Mouse (Mus musculus): ENCODE results near the gene Pde6c. TPM values are rescaled to one million over a fixed set of nuclear protein-coding genes. Genes with fewer than 3 reads are reported as not detected.

Gene Pde6c
- polyA plus RNA-seq, 1 experiment from 2014 or later = 0.27 TPM

Other genes with a start within 250 kb of the Pde6c start
- gene Myof, start 89.2 kb upstream of the Pde6c start, polyA plus RNA-seq (2014; fragmentation: Nextera tagmentation; extraction: Ambion mirVana) = 22.7 and 25.1 TPM in 2 replicates
- 28.5 and 33.3 TPM in 2 replicates for gene Cep55, start 77.8 kb upstream of the Pde6c start, polyA plus RNA-seq (2014; fragmentation: Nextera tagmentation; extraction: Ambion mirVana)
- gene Ffar4, start 35.7 kb upstream of the Pde6c start, polyA plus RNA-seq (2014; fragmentation: Nextera tagmentation; extraction: Ambion mirVana) = 4.3 and 6.2 TPM in 2 replicates
- gene Rbp4, start 7.5 kb upstream of the Pde6c start, polyA plus RNA-seq (2014; fragmentation: Nextera tagmentation; extraction: Ambion mirVana) = 19.9 and 21.4 TPM in 2 replicates
- gene Fra10ac1, start 91.4 kb downstream of the Pde6c start, polyA plus RNA-seq (2014; fragmentation: Nextera tagmentation; extraction: Ambion mirVana) = 32.2 and 36.7 TPM in 2 replicates
- gene Lgi1, start 131.8 kb downstream of the Pde6c start, polyA plus RNA-seq (2014; fragmentation: Nextera tagmentation; extraction: Ambion mirVana) = 1.1 and 1.3 TPM in 2 replicates